ENCODE assay signal across 8 mouse cellular contexts in genomic region chr16:58512181-58512761, GRCm38 (mm10). TPM values are rescaled to one million over a fixed set of nuclear protein-coding genes. Genes with fewer than 3 reads are reported as not detected.
DNase-seq lines count a peak whose midpoint lies in the region; ATAC-seq and TF ChIP-seq lines count a peak whose summit lies in the region.

No protein-coding gene starts in this region.

- peaks cover 4% of the 10 kb centered on the region for H3K4me1 ChIP-seq in cortical plate, adult 2 months (ENCODE audit: control insufficient read depth, insufficient read depth, low read length)
- H3K4me1 ChIP-seq in neural tube, embryonic 12.5 days, result peaks cover 5% of the 10 kb centered on the region; the same call in 1 of the 2 replicates

- ATAC-seq in neural tube, embryonic 12.5 days (ENCODE audit: low FRiP score, low read depth), result peak; percentile 46; the same call in 1 of the 2 replicates

- no peaks in the 10 kb centered on the region for H3K9me3 ChIP-seq in neural tube, embryonic 12.5 days

- H3K4me3 ChIP-seq in cortical plate, adult 2 months (ENCODE audit: insufficient read depth, low read length), result no peak overlapping the region
- no peak overlapping the region for H3K4me3 ChIP-seq in neural tube, embryonic 12.5 days

- H3K27me3 ChIP-seq in neural tube, embryonic 12.5 days (replicated peaks), result no peaks in the 10 kb centered on the region

- TF ChIP-seq POLR2A in cortical plate, adult 2 months (IDR thresholded peaks at IDR 0.05; ENCODE audit: extremely low read depth, insufficient read depth, low read length), result no peak

- H3K9ac ChIP-seq in neural tube, embryonic 12.5 days, result no peak overlapping the region

- H3K27ac ChIP-seq in cortical plate, adult 2 months (ENCODE audit: insufficient read depth, low read length), result peak overlapping the region; percentile 82
- H3K27ac ChIP-seq in neural tube, embryonic 12.5 days, result no peak overlapping the region

- intact Hi-C loops in heart, postnatal 10 days (cut with DNase I), result loop anchor here (5.0 kb wide), 1 partner anchor 45 kb away; no protein-coding TSS in a partner anchor

- no peak overlapping the region for H3K4me2 ChIP-seq in neural tube, embryonic 12.5 days (replicated peaks)

- no peak for TF ChIP-seq CTCF in cortical plate, adult 2 months (IDR thresholded peaks at IDR 0.05; ENCODE audit: extremely low read depth, insufficient read depth, low read length)

- peak; percentile 36 for DNase-seq in adrenal gland, adult 2 months
- no peak for DNase-seq in adrenal gland, postnatal 4 days (ENCODE audit: low spot score in 2 of 2)
- DNase-seq in heart, postnatal 10 days, result peak; percentile 58 to 73
- peak; percentile 41 to 62 for DNase-seq in kidney, postnatal 4 days
- DNase-seq in thymus, postnatal 36 days, result no peak
- no peak for DNase-seq in ovary, postnatal 10 days (ENCODE audit: low spot score)

- no peaks in the 10 kb centered on the region for H3K36me3 ChIP-seq in neural tube, embryonic 12.5 days

- WGBS in neural tube, embryonic 12.5 days, result 44% methylated on average over 9 of the region's 9 CpGs

RNA-seq across cellular contexts. Expression of gene St3gal6, which starts 11.8 kb away (rescaled TPM):
- total RNA-seq in adrenal gland, adult 2 months (2021), result 10 to 100 TPM; 37.3 to 39.8 TPM
- 13.3 and 17.9 TPM in 2 replicates for polyA plus RNA-seq in adrenal gland, adult 2 months (2012; rRNA removed)
- 10 to 100 TPM; 12.1 to 20.3 TPM for total RNA-seq in adrenal gland, postnatal 4 days (2021)
- polyA plus RNA-seq in cortical plate, adult 2 months (2012; rRNA removed), result 18.7 and 20.1 TPM in 2 replicates
- total RNA-seq in heart, postnatal 10 days (2021), result 10 to 100 TPM; 32.4 to 33.0 TPM
- polyA plus RNA-seq in neural tube, embryonic 12.5 days (2016; fragmentation: Nextera tagmentation; extraction: Ambion mirVana), result 6.8 and 7.4 TPM in 2 replicates

Comparison
In these comparisons a context has a peak if more than half of its experiments do, and no peak if none do; other contexts are left out.
1. DNase-seq: peak in adrenal gland, adult 2 months (single experiment), heart, postnatal 10 days (2 of 2) and kidney, postnatal 4 days (2 of 2); none in adrenal gland, postnatal 4 days (0 of 2), thymus, postnatal 36 days (0 of 2) and ovary, postnatal 10 days (single experiment).